Mouse (Mus musculus): Measurements from ENCODE around the gene Arhgap20. TPM values are rescaled to one million over a fixed set of nuclear protein-coding genes. Genes with fewer than 3 reads are reported as not detected.

Arhgap20 gene
- total and polyA plus RNA-seq, 2 experiments from 2014 or later, result 0.83 to 1.6 TPM

DNA sequence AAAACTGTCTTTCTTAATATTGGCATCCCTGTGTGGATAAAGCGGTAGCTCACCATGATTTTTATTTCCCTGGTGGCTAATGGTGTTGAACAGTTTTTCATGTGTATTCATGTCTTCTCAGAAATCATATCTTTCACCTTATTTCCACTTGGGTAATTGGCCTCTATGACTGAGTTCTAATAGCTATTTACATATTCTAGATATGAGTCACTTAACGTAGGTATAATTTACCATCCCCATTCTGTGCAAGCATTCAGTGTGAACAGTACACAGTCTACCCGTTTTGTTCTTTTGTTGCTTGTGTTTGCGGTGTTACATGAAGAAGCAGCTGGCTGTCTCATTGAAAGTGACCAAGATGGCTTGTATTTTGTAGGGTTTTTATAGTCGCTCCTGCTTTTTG lies 14.1 kb downstream of the Arhgap20 start:
- H3K27me3 ChIP-seq (ENCODE audit: control insufficient read depth, insufficient read depth, low read length), result no peaks in the 10 kb centered on the region
- no peak overlapping the region for H3K27ac ChIP-seq (ENCODE audit: low read depth)
- H3K4me3 ChIP-seq (ENCODE audit: low read depth, low read length), result no peak overlapping the region
- H3K9me3 ChIP-seq (replicated peaks; ENCODE audit: control insufficient read depth, low read length), result no peaks in the 10 kb centered on the region
- H3K9ac ChIP-seq (replicated peaks; ENCODE audit: low read depth, low read length), result no peak overlapping the region
- ATAC-seq (ENCODE audit: insufficient read depth, low read depth) (no peak), DNase-seq (ENCODE audit: low spot score) (no peak)
- H3K36me3 ChIP-seq (replicated peaks; ENCODE audit: control insufficient read depth, insufficient read depth, low read length), result no peaks in the 10 kb centered on the region
- no peak overlapping the region for H3K4me2 ChIP-seq (ENCODE audit: low read depth, low read length)
- TF ChIP-seq EP300 (IDR thresholded peaks at IDR 0.05; ENCODE audit: low read depth) (no peak), CTCF (IDR thresholded peaks at IDR 0.05; ENCODE audit: low read depth) (no peak)
- 87% methylated on average over 5 of the region's 5 CpGs for whole genome bisulfite sequencing
- H3K4me1 ChIP-seq (ENCODE audit: control insufficient read depth, insufficient read depth), result peaks cover 3% of the 10 kb centered on the region; the same call in 1 of the 2 replicates

DNA sequence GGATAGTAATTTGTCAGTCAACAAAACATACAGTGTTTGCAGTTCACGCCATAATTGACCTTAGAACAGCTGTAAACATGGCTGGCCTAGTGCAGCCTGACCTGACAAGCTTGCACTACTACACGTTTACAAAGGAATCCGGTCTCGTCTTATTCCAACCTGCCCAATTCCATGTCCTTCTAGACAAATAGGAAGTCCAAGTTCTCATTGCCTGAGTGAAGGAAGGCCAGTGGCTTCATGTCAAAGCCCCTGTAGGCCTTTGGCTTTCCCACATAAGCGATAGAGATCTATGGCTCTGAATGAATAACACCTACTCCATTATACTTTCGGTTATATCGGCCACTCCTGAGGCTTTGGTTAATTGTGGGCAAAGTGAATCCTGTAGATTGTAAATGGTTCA lies 16.0 kb downstream of the Arhgap20 start:
- Histone ChIP-seq H3K4me1 (ENCODE audit: control insufficient read depth, insufficient read depth) (no peaks in the 10 kb centered on the region; the same call in 1 of the 2 replicates), H3K9ac (replicated peaks; ENCODE audit: low read depth, low read length) (no peak overlapping the region), H3K36me3 (replicated peaks; ENCODE audit: control insufficient read depth, insufficient read depth, low read length) (no peaks in the 10 kb centered on the region), H3K4me3 (ENCODE audit: low read depth, low read length) (no peak overlapping the region), H3K27ac (ENCODE audit: low read depth) (no peak overlapping the region), H3K4me2 (ENCODE audit: low read depth, low read length) (no peak overlapping the region), H3K9me3 (replicated peaks; ENCODE audit: control insufficient read depth, low read length) (no peaks in the 10 kb centered on the region), H3K27me3 (ENCODE audit: control insufficient read depth, insufficient read depth, low read length) (no peaks in the 10 kb centered on the region)
- ATAC-seq (ENCODE audit: insufficient read depth, low read depth) (no peak), DNase-seq (ENCODE audit: low spot score) (no peak)
- TF ChIP-seq EP300 (IDR thresholded peaks at IDR 0.05; ENCODE audit: low read depth) (no peak), CTCF (IDR thresholded peaks at IDR 0.05; ENCODE audit: low read depth) (no peak)
- WGBS, result 90% methylated on average over 7 of the region's 7 CpGs

DNA sequence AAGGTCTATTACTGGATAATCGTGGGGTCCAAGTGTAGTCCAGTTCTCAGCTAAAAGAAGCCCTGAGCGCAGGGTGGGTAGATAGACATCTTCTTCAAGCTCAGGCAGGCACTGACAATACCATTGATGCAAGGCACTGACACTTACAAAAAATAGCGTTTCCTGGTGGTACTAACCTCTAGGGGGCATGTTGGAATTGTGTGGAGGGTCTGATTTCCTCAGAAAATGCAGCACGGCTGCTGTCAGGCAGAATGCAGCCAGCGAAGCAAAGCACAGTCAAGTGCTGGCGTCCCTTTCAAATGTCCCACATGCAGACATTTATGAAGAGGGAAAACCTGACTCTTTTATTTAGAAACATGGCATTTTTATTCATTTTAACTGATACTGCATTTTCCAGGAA lies 22.2 kb downstream of the Arhgap20 start:
- no peaks in the 10 kb centered on the region for H3K27me3 ChIP-seq (ENCODE audit: control insufficient read depth, insufficient read depth, low read length)
- no peaks in the 10 kb centered on the region for H3K36me3 ChIP-seq (replicated peaks; ENCODE audit: control insufficient read depth, insufficient read depth, low read length)
- H3K27ac ChIP-seq (ENCODE audit: low read depth), result no peak overlapping the region
- H3K9me3 ChIP-seq (replicated peaks; ENCODE audit: control insufficient read depth, low read length), result no peaks in the 10 kb centered on the region
- no peak overlapping the region for H3K4me3 ChIP-seq (ENCODE audit: low read depth, low read length)
- H3K4me1 ChIP-seq (ENCODE audit: control insufficient read depth, insufficient read depth), result no peaks in the 10 kb centered on the region
- no peak for ATAC-seq (ENCODE audit: insufficient read depth, low read depth)
- peak; percentile 24; the same call in 1 of the 2 replicates for TF ChIP-seq CTCF (IDR thresholded peaks at IDR 0.05; ENCODE audit: low read depth)
- TF ChIP-seq EP300 (IDR thresholded peaks at IDR 0.05; ENCODE audit: low read depth), result no peak
- no peak for DNase-seq (ENCODE audit: low spot score)
- 39% methylated on average over 6 of the region's 6 CpGs for WGBS
- no peak overlapping the region for H3K4me2 ChIP-seq (ENCODE audit: low read depth, low read length)
- no peak overlapping the region for H3K9ac ChIP-seq (replicated peaks; ENCODE audit: low read depth, low read length)

DNA sequence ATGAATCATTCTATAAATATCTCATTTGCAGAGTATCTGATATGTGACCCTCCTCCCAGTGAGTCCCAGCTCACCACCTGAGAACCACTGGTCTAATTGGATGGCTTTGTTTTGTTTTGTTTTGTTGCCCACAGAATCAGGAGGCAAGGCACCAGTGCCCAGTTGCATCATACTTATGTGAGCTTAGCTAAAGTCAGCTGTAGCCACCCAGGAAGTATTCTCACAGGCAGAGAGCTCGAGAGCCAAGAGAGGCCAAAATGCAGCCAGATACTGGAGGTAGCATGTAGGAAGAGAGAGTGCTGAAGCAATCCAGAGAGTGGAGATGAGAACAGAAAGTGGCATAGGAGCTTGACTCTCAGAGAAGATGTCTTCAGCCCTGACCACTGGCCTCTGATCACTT lies 23.3 kb downstream of the Arhgap20 start:
- ATAC-seq (ENCODE audit: insufficient read depth, low read depth) (no peak), DNase-seq (ENCODE audit: low spot score) (no peak)
- Histone ChIP-seq H3K4me1 (ENCODE audit: control insufficient read depth, insufficient read depth) (no peaks in the 10 kb centered on the region), H3K36me3 (replicated peaks; ENCODE audit: control insufficient read depth, insufficient read depth, low read length) (no peaks in the 10 kb centered on the region), H3K27ac (ENCODE audit: low read depth) (no peak overlapping the region), H3K9ac (replicated peaks; ENCODE audit: low read depth, low read length) (no peak overlapping the region), H3K27me3 (ENCODE audit: control insufficient read depth, insufficient read depth, low read length) (no peaks in the 10 kb centered on the region), H3K4me2 (ENCODE audit: low read depth, low read length) (no peak overlapping the region), H3K4me3 (ENCODE audit: low read depth, low read length) (no peak overlapping the region), H3K9me3 (replicated peaks; ENCODE audit: control insufficient read depth, low read length) (no peaks in the 10 kb centered on the region)
- WGBS, result 60% methylated on average over 1 of the region's 1 CpGs
- TF ChIP-seq CTCF (IDR thresholded peaks at IDR 0.05; ENCODE audit: low read depth) (no peak), EP300 (IDR thresholded peaks at IDR 0.05; ENCODE audit: low read depth) (no peak)

DNA sequence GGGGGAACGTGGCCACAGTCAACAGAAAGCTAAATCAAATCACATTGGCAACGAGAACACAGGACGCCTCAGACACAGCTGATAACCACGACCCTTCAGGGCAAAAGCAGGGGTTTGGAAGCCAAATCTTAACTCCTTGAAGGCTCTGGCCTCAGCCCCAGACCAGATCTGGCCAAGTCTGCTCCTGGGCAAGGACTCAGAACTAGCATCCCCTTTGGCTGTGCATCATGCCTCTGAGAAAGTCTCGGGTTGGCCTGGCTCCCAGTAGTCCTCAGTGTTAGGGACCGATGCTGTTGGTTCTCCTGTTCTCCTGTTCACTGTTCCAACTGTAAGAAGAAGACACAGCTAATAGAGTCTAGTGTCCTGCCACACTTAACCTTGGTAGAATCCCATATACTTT lies 30.1 kb downstream of the Arhgap20 start:
- Histone ChIP-seq H3K36me3 (replicated peaks; ENCODE audit: control insufficient read depth, insufficient read depth, low read length) (no peaks in the 10 kb centered on the region), H3K27me3 (ENCODE audit: control insufficient read depth, insufficient read depth, low read length) (no peaks in the 10 kb centered on the region), H3K9me3 (replicated peaks; ENCODE audit: control insufficient read depth, low read length) (no peaks in the 10 kb centered on the region), H3K4me1 (ENCODE audit: control insufficient read depth, insufficient read depth) (no peaks in the 10 kb centered on the region), H3K4me2 (ENCODE audit: low read depth, low read length) (no peak overlapping the region), H3K27ac (ENCODE audit: low read depth) (no peak overlapping the region), H3K4me3 (ENCODE audit: low read depth, low read length) (no peak overlapping the region), H3K9ac (replicated peaks; ENCODE audit: low read depth, low read length) (no peak overlapping the region)
- DNase-seq (ENCODE audit: low spot score), result no peak
- no peak for ATAC-seq (ENCODE audit: insufficient read depth, low read depth)
- TF ChIP-seq CTCF (IDR thresholded peaks at IDR 0.05; ENCODE audit: low read depth) (no peak), EP300 (IDR thresholded peaks at IDR 0.05; ENCODE audit: low read depth) (no peak)
- WGBS, result 52% methylated on average over 6 of the region's 6 CpGs

DNA sequence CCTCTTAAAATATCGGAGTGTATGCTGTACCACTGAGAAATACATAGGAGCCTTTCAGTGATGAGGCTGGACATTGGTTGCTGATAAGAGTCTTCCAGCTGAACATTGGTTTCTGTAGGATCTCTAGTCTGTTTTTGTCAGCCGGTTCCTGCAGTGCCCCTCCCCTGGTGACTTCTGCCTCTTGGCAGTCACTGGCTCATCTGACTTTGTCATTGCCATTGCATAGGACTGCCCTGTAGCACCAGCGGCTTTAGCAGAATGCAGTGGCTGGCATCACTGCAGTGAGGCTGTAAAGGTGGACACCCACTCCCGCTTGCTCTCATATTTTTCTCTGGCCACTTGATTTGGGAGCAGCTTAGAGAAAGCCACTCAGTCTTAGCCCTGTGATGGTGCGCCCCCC lies 33.1 kb downstream of the Arhgap20 start:
- no peak for DNase-seq (ENCODE audit: low spot score)
- H3K4me2 ChIP-seq (ENCODE audit: low read depth, low read length), result no peak overlapping the region
- no peaks in the 10 kb centered on the region for H3K9me3 ChIP-seq (replicated peaks; ENCODE audit: control insufficient read depth, low read length)
- no peak for TF ChIP-seq CTCF (IDR thresholded peaks at IDR 0.05; ENCODE audit: low read depth)
- no peak for TF ChIP-seq EP300 (IDR thresholded peaks at IDR 0.05; ENCODE audit: low read depth)
- ATAC-seq (ENCODE audit: insufficient read depth, low read depth), result no peak
- no peak overlapping the region for H3K27ac ChIP-seq (ENCODE audit: low read depth)
- no peaks in the 10 kb centered on the region for H3K4me1 ChIP-seq (ENCODE audit: control insufficient read depth, insufficient read depth)
- H3K27me3 ChIP-seq (ENCODE audit: control insufficient read depth, insufficient read depth, low read length), result no peaks in the 10 kb centered on the region
- WGBS, result 71% methylated on average over 5 of the region's 5 CpGs
- H3K4me3 ChIP-seq (ENCODE audit: low read depth, low read length), result no peak overlapping the region
- no peaks in the 10 kb centered on the region for H3K36me3 ChIP-seq (replicated peaks; ENCODE audit: control insufficient read depth, insufficient read depth, low read length)
- no peak overlapping the region for H3K9ac ChIP-seq (replicated peaks; ENCODE audit: low read depth, low read length)
